In the genomic region with DNA sequence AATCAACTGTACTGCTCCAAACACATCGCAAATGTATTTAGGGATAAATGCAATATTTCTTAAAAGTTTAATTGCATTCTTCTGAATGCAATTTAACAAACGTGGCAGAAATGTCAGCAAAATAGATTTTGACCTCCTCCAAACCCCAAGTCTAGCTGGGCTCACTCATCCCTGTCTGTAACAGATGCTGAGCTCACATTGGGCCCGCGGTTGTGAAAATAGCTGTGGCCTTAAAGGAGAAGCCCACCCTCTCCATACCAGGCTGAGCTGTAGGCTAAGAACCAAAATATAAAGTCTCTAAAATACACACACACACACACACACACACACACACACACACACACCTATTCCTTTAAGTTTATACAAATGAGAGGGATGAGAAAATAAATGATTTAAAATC, we compare ENCODE assay signal across 23 mouse cellular contexts. TPM values are rescaled to one million over a fixed set of nuclear protein-coding genes. Genes with fewer than 3 reads are reported as not detected.
DNase-seq lines count a peak whose midpoint lies in the region; ATAC-seq and TF ChIP-seq lines count a peak whose summit lies in the region.
"Had no signal": no experiment of that assay in that cellular context is flagged by ENCODE, and none has a peak within 500 bp of the region (broad histone marks: within the 10 kb centered on the region; RNA-seq: fewer than 3 reads in every experiment).

No protein-coding gene starts in this region.

- no peak overlapping the region for H3K4me3 ChIP-seq in hindbrain, embryonic 12.5 days
- H3K4me3 ChIP-seq in hindbrain, embryonic 10.5 days = no peak overlapping the region
- H3K4me3 ChIP-seq in hindbrain, embryonic 16.5 days (ENCODE audit: low read length) = no peak overlapping the region
- no peak overlapping the region for H3K4me3 ChIP-seq in hindbrain, embryonic 11.5 days (ENCODE audit: low read depth, low read length)
- H3K4me3 ChIP-seq in midbrain, embryonic 14.5 days (replicated peaks; ENCODE audit: low read depth, low read length) = no peak overlapping the region
- no peak overlapping the region for H3K4me3 ChIP-seq in midbrain, embryonic 10.5 days
- H3K4me3 ChIP-seq in hindbrain, postnatal 0 days (ENCODE audit: low read length) = no peak overlapping the region
- H3K4me3 ChIP-seq: embryonic facial prominence, embryonic 13.5 days; embryonic facial prominence, embryonic 15.5 days; erythroblast, embryonic 14.5 days; forebrain, embryonic 10.5 days; forebrain, embryonic 12.5 days had no signal

- TF ChIP-seq CTCF in hindbrain, postnatal 0 days (IDR thresholded peaks at IDR 0.05; ENCODE audit: low read depth) = no peak

- no peaks in the 10 kb centered on the region for H3K27me3 ChIP-seq in hindbrain, embryonic 12.5 days
- no peaks in the 10 kb centered on the region for H3K27me3 ChIP-seq in hindbrain, embryonic 10.5 days (ENCODE audit: insufficient read depth, poor library complexity, severe bottlenecking)
- no peaks in the 10 kb centered on the region for H3K27me3 ChIP-seq in hindbrain, embryonic 16.5 days (replicated peaks; ENCODE audit: control insufficient read depth, insufficient read depth, low read length)
- H3K27me3 ChIP-seq in hindbrain, embryonic 11.5 days (ENCODE audit: control insufficient read depth, insufficient read depth, low read length) = no peaks in the 10 kb centered on the region
- no peaks in the 10 kb centered on the region for H3K27me3 ChIP-seq in midbrain, embryonic 14.5 days (ENCODE audit: control insufficient read depth, insufficient read depth, low read length)
- no peaks in the 10 kb centered on the region for H3K27me3 ChIP-seq in midbrain, embryonic 10.5 days (ENCODE audit: low read depth, poor library complexity, severe bottlenecking)
- H3K27me3 ChIP-seq in hindbrain, postnatal 0 days (ENCODE audit: insufficient read depth, low read length) = no peaks in the 10 kb centered on the region
- H3K27me3 ChIP-seq: embryonic facial prominence, embryonic 13.5 days; embryonic facial prominence, embryonic 15.5 days; forebrain, embryonic 12.5 days had no signal

- H3K4me1 ChIP-seq in hindbrain, embryonic 12.5 days = no peaks in the 10 kb centered on the region
- no peaks in the 10 kb centered on the region for H3K4me1 ChIP-seq in hindbrain, embryonic 10.5 days (replicated peaks)
- H3K4me1 ChIP-seq in hindbrain, embryonic 16.5 days (ENCODE audit: control insufficient read depth, insufficient read depth, low read depth, low read length) = no peaks in the 10 kb centered on the region
- H3K4me1 ChIP-seq in hindbrain, embryonic 11.5 days (replicated peaks; ENCODE audit: control insufficient read depth, insufficient read depth, low read length) = no peaks in the 10 kb centered on the region
- no peaks in the 10 kb centered on the region for H3K4me1 ChIP-seq in midbrain, embryonic 14.5 days (ENCODE audit: control insufficient read depth, insufficient read depth, low read length)
- no peaks in the 10 kb centered on the region for H3K4me1 ChIP-seq in midbrain, embryonic 10.5 days
- H3K4me1 ChIP-seq in hindbrain, postnatal 0 days (ENCODE audit: insufficient read depth, low read length) = no peaks in the 10 kb centered on the region
- H3K4me1 ChIP-seq: embryonic facial prominence, embryonic 13.5 days; embryonic facial prominence, embryonic 15.5 days; forebrain, embryonic 10.5 days had no signal

- H3K4me2 ChIP-seq in hindbrain, embryonic 12.5 days (replicated peaks) = no peak overlapping the region
- H3K4me2 ChIP-seq in hindbrain, embryonic 16.5 days (ENCODE audit: low read length) = no peak overlapping the region
- H3K4me2 ChIP-seq in hindbrain, embryonic 11.5 days (replicated peaks; ENCODE audit: low read depth, low read length) = no peak overlapping the region
- H3K4me2 ChIP-seq in midbrain, embryonic 14.5 days (ENCODE audit: low read length) = peak overlapping the region; percentile 15; the same call in 1 of the 2 replicates
- no peak overlapping the region for H3K4me2 ChIP-seq in hindbrain, postnatal 0 days (ENCODE audit: low read depth, low read length)
- H3K4me2 ChIP-seq: embryonic facial prominence, embryonic 13.5 days; embryonic facial prominence, embryonic 15.5 days; forebrain, embryonic 12.5 days had no signal

- no peak overlapping the region for H3K27ac ChIP-seq in hindbrain, embryonic 12.5 days
- H3K27ac ChIP-seq in hindbrain, embryonic 10.5 days = no peak overlapping the region
- no peak overlapping the region for H3K27ac ChIP-seq in hindbrain, embryonic 16.5 days (ENCODE audit: low read depth, low read length)
- no peak overlapping the region for H3K27ac ChIP-seq in hindbrain, embryonic 11.5 days (ENCODE audit: low read depth, low read length)
- no peak overlapping the region for H3K27ac ChIP-seq in midbrain, embryonic 14.5 days (replicated peaks; ENCODE audit: low read depth, low read length)
- H3K27ac ChIP-seq in midbrain, embryonic 10.5 days (replicated peaks) = no peak overlapping the region
- H3K27ac ChIP-seq in hindbrain, postnatal 0 days = no peak overlapping the region
- H3K27ac ChIP-seq: embryonic facial prominence, embryonic 13.5 days; embryonic facial prominence, embryonic 15.5 days; forebrain, embryonic 10.5 days; forebrain, embryonic 12.5 days had no signal

- H3K36me3 ChIP-seq in hindbrain, embryonic 12.5 days = no peaks in the 10 kb centered on the region
- H3K36me3 ChIP-seq in hindbrain, embryonic 10.5 days = no peaks in the 10 kb centered on the region
- H3K36me3 ChIP-seq in hindbrain, embryonic 16.5 days (ENCODE audit: control insufficient read depth, insufficient read depth, low read length) = no peaks in the 10 kb centered on the region
- no peaks in the 10 kb centered on the region for H3K36me3 ChIP-seq in hindbrain, embryonic 11.5 days (ENCODE audit: control insufficient read depth, insufficient read depth, low read length)
- no peaks in the 10 kb centered on the region for H3K36me3 ChIP-seq in midbrain, embryonic 14.5 days (ENCODE audit: control insufficient read depth, insufficient read depth, low read length)
- H3K36me3 ChIP-seq in midbrain, embryonic 10.5 days = no peaks in the 10 kb centered on the region
- H3K36me3 ChIP-seq in hindbrain, postnatal 0 days (ENCODE audit: insufficient read depth, low read length) = no peaks in the 10 kb centered on the region
- H3K36me3 ChIP-seq: embryonic facial prominence, embryonic 13.5 days; embryonic facial prominence, embryonic 15.5 days; forebrain, embryonic 10.5 days; forebrain, embryonic 12.5 days had no signal

- 0 out of 2 replicates have a peak, but pooled peaks have one; percentile 43 for ATAC-seq in hindbrain, embryonic 12.5 days (ENCODE audit: low FRiP score)
- ATAC-seq in hindbrain, embryonic 16.5 days = 0 out of 2 replicates have a peak, but pooled peaks have one; percentile 46
- no peak for ATAC-seq in hindbrain, embryonic 11.5 days (ENCODE audit: low FRiP score)
- no peak for ATAC-seq in midbrain, embryonic 14.5 days (ENCODE audit: low FRiP score, low TSS enrichment)
- ATAC-seq in hindbrain, postnatal 0 days = no peak
- ATAC-seq: forebrain, embryonic 14.5 days; forebrain, embryonic 16.5 days had no signal

- no peak for DNase-seq in hindbrain, embryonic 10.5 days (ENCODE audit: low spot score)
- no peak for DNase-seq in hindbrain, embryonic 11.5 days (ENCODE audit: low spot score)
- no peak for DNase-seq in midbrain, embryonic 14.5 days
- DNase-seq in midbrain, embryonic 10.5 days (ENCODE audit: low spot score) = no peak
- peak; percentile 26 for DNase-seq in hindbrain, postnatal 0 days (ENCODE audit: low spot score)
- DNase-seq in layer of hippocampus, adult 8-10 months (ENCODE audit: low spot score in 2 of 2) = no peak
- DNase-seq: adrenal gland, adult 2 months; adrenal gland, postnatal 10 days; adrenal gland, postnatal 25 days; cerebellum, adult 11 months; cerebellum, adult 18-20 months; cerebellum, adult 9-10 months; cerebellum, postnatal 36 days; embryo, embryonic 11 days had no signal

- no peak overlapping the region for H3K9ac ChIP-seq in hindbrain, embryonic 12.5 days
- H3K9ac ChIP-seq in hindbrain, embryonic 16.5 days (ENCODE audit: low read depth, low read length) = no peak overlapping the region
- no peak overlapping the region for H3K9ac ChIP-seq in hindbrain, embryonic 11.5 days (ENCODE audit: low read depth, low read length)
- H3K9ac ChIP-seq in midbrain, embryonic 14.5 days (replicated peaks; ENCODE audit: low read length) = no peak overlapping the region
- no peak overlapping the region for H3K9ac ChIP-seq in hindbrain, postnatal 0 days (replicated peaks; ENCODE audit: low read length)
- H3K9ac ChIP-seq: embryonic facial prominence, embryonic 13.5 days; embryonic facial prominence, embryonic 15.5 days; forebrain, embryonic 12.5 days had no signal

- 67% methylated on average over 4 of the region's 4 CpGs for WGBS in hindbrain, embryonic 12.5 days
- WGBS in hindbrain, embryonic 10.5 days = 74% methylated on average over 4 of the region's 4 CpGs
- 51% methylated on average over 4 of the region's 4 CpGs for WGBS in hindbrain, embryonic 16.5 days
- whole genome bisulfite sequencing in hindbrain, embryonic 11.5 days = 70% methylated on average over 4 of the region's 4 CpGs
- WGBS in midbrain, embryonic 14.5 days = 44% methylated on average over 4 of the region's 4 CpGs
- 76% methylated on average over 4 of the region's 4 CpGs for WGBS in midbrain, embryonic 10.5 days
- 49% methylated on average over 4 of the region's 4 CpGs for WGBS in hindbrain, postnatal 0 days

- no peaks in the 10 kb centered on the region for H3K9me3 ChIP-seq in hindbrain, embryonic 12.5 days (replicated peaks)
- no peaks in the 10 kb centered on the region for H3K9me3 ChIP-seq in hindbrain, embryonic 10.5 days
- no peaks in the 10 kb centered on the region for H3K9me3 ChIP-seq in hindbrain, embryonic 16.5 days (ENCODE audit: control insufficient read depth, low read length)
- H3K9me3 ChIP-seq in hindbrain, embryonic 11.5 days (ENCODE audit: control insufficient read depth, low read length) = no peaks in the 10 kb centered on the region
- H3K9me3 ChIP-seq in midbrain, embryonic 14.5 days (ENCODE audit: control insufficient read depth, low read length) = no peaks in the 10 kb centered on the region
- H3K9me3 ChIP-seq in midbrain, embryonic 10.5 days (replicated peaks) = no peaks in the 10 kb centered on the region
- H3K9me3 ChIP-seq in hindbrain, postnatal 0 days (ENCODE audit: low read length) = no peaks in the 10 kb centered on the region
- H3K9me3 ChIP-seq: embryonic facial prominence, embryonic 13.5 days; embryonic facial prominence, embryonic 15.5 days; forebrain, embryonic 10.5 days; forebrain, embryonic 12.5 days had no signal

RNA-seq across cellular contexts. Expression of gene Adarb2, which starts 8.1 kb away (rescaled TPM):
- 22.3 and 26.3 TPM in 2 replicates for polyA plus RNA-seq in hindbrain, embryonic 12.5 days (2016; fragmentation: Nextera tagmentation; extraction: Ambion mirVana)
- polyA plus RNA-seq in hindbrain, embryonic 10.5 days (2016; fragmentation: Nextera tagmentation; extraction: Ambion mirVana) = 3.8 and 10.3 TPM in 2 replicates
- 25.2 and 25.3 TPM in 2 replicates for polyA plus RNA-seq in hindbrain, embryonic 16.5 days (2015; fragmentation: Nextera tagmentation; extraction: Ambion mirVana)
- polyA plus RNA-seq in hindbrain, embryonic 11.5 days (2014; fragmentation: Nextera tagmentation; extraction: Ambion mirVana) = 10.0 and 19.3 TPM in 2 replicates
- polyA plus RNA-seq in midbrain, embryonic 14.5 days (2014; fragmentation: Nextera tagmentation; extraction: Ambion mirVana) = 30.4 and 34.3 TPM in 2 replicates
- polyA plus RNA-seq in midbrain, embryonic 10.5 days (2016; fragmentation: Nextera tagmentation; extraction: Ambion mirVana) = 2.0 and 5.8 TPM in 2 replicates
- 28.8 and 33.8 TPM in 2 replicates for total RNA-seq in hindbrain, postnatal 0 days (2014; rRNA removed)
- polyA plus RNA-seq in hindbrain, postnatal 0 days (2015; fragmentation: Nextera tagmentation; extraction: Ambion mirVana) = 13.5 and 14.7 TPM in 2 replicates
- 10 to 100 TPM; 33.8 to 43.5 (median 37.8) TPM for total RNA-seq in layer of hippocampus, adult 8-10 months (2022)
- polyA plus RNA-seq: adrenal gland, adult 2 months; erythroblast, embryonic 14.5 days had no signal

Comparison
In these comparisons a context has a peak if more than half of its experiments do, and no peak if none do; other contexts are left out.
1. ATAC-seq: peak in hindbrain, embryonic 12.5 days (single experiment) and hindbrain, embryonic 16.5 days (single experiment); none in hindbrain, embryonic 11.5 days (single experiment), midbrain, embryonic 14.5 days (single experiment) and hindbrain, postnatal 0 days (single experiment).